Mouse (Mus musculus): ENCODE measurements around the gene Lrrc74a. TPM values are rescaled to one million over a fixed set of nuclear protein-coding genes. Genes with fewer than 3 reads are reported as not detected.
A peak's percentile ranks its signal among the peaks of the same experiment; 100 is the strongest.

Lrrc74a gene
- polyA plus RNA-seq, 1 experiment from 2014 or later, result not detected

DNA sequence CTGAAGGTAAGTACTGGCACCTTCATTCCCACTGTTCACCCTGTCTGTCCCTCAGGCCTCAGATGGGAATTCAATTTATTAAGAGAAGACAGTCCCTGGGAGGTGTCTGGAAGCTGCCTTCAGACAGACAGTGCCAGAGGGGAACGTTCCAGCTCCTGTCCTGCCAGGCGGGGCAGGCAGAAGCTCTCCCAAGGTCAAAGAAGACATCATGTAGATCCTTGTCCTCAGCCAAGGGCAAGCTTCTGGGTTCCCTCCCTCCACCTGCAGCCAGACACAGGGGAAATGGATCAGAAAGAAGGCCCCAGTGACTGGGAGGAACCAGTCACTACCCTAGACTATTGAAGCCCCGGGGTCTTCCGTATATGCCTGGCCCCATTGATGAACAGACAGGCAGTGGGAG, 74.7 kb downstream of the Lrrc74a start:
- no peak for ATAC-seq
- H3K4me3 ChIP-seq (ENCODE audit: low read depth, low read length), result no peak overlapping the region
- DNase-seq, result no peak

GRCm38 (mm10) chr12:86810040-86810439, 75.9 kb downstream of the Lrrc74a start:
- Histone ChIP-seq H3K27ac (ENCODE audit: low read depth) (no peak overlapping the region), H3K9me3 (ENCODE audit: low read length) (no peaks in the 10 kb centered on the region), H3K27me3 (ENCODE audit: insufficient read depth, low read length) (no peaks in the 10 kb centered on the region), H3K4me1 (ENCODE audit: insufficient read depth) (peaks cover 17% of the 10 kb centered on the region), H3K4me3 (ENCODE audit: low read depth, low read length) (no peak overlapping the region), H3K9ac (replicated peaks) (no peak overlapping the region), H3K36me3 (replicated peaks; ENCODE audit: insufficient read depth, low read length) (no peaks in the 10 kb centered on the region), H3K4me2 (ENCODE audit: low read depth, low read length) (no peak overlapping the region)
- TF ChIP-seq CTCF (IDR thresholded peaks at IDR 0.05; ENCODE audit: low read depth), result peak; percentile 20; the same call in 1 of the 2 replicates
- TF ChIP-seq EP300 (IDR thresholded peaks at IDR 0.05; ENCODE audit: low read depth), result no peak
- DNase-seq (no peak), ATAC-seq (no peak)
- 73% methylated on average over 1 of the region's 1 CpGs for WGBS (ENCODE audit: insufficient replicate concordance)

More for the DNA sequence above, 74.7 kb downstream of the Lrrc74a start:
- Histone ChIP-seq H3K9me3 (ENCODE audit: low read length) (no peaks in the 10 kb centered on the region), H3K27ac (ENCODE audit: low read depth) (no peak overlapping the region), H3K9ac (replicated peaks) (no peak overlapping the region), H3K4me2 (ENCODE audit: low read depth, low read length) (no peak overlapping the region), H3K4me1 (ENCODE audit: insufficient read depth) (peaks cover 16% of the 10 kb centered on the region), H3K27me3 (ENCODE audit: insufficient read depth, low read length) (no peaks in the 10 kb centered on the region), H3K36me3 (replicated peaks; ENCODE audit: insufficient read depth, low read length) (no peaks in the 10 kb centered on the region)
- 77% methylated on average over 4 of the region's 4 CpGs for WGBS (ENCODE audit: insufficient replicate concordance)
- TF ChIP-seq EP300 (IDR thresholded peaks at IDR 0.05; ENCODE audit: low read depth), result no peak
- TF ChIP-seq CTCF (IDR thresholded peaks at IDR 0.05; ENCODE audit: low read depth), result no peak

DNA sequence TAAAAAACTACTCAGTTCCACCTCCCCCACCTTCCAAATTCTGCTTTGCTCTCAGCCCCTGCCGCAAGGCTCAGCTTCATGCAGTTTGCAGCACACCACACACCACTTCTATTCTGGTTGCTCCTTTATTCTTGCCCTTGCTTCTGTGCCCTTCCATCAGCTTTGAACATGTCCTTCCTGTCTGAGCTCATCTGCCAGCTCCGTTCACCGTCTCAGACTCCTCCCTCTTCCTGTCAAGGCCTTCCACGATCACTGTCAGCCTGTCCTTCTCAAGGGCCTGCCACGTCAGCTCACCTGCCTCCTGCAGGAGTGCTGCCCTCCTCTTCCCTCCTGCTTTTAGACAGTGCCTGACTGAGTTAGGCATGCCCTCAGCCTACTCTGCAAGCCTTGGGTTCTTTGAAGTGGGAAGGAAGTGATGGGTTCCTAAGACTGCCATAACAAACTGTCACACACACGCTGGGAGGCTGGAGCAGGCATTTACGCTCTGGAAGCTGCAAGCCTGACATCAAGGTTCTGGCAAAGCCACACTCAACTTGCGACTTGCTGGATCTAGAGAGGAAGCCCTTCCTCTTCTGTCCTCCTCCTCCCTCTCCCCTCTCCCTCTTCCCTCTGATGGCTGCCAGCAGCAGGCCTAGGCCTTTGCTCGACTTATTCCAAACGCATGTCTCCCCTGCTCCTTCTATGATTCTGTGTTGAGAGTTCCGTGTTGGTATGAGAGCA, 76.7 kb downstream of the Lrrc74a start:
- peak; percentile 37; the same call in 1 of the 2 replicates for ATAC-seq
- peak overlapping the region; percentile 70 for H3K27ac ChIP-seq (ENCODE audit: low read depth)

GRCm38 (mm10) chr12:86812782-86813181, 78.6 kb downstream of the Lrrc74a start:
- Histone ChIP-seq H3K9ac (replicated peaks) (no peak overlapping the region), H3K27ac (ENCODE audit: low read depth) (no peak overlapping the region), H3K4me3 (ENCODE audit: low read depth, low read length) (no peak overlapping the region), H3K4me1 (ENCODE audit: insufficient read depth) (peaks cover 35% of the 10 kb centered on the region), H3K27me3 (ENCODE audit: insufficient read depth, low read length) (no peaks in the 10 kb centered on the region), H3K9me3 (ENCODE audit: low read length) (no peaks in the 10 kb centered on the region), H3K4me2 (ENCODE audit: low read depth, low read length) (no peak overlapping the region), H3K36me3 (replicated peaks; ENCODE audit: insufficient read depth, low read length) (no peaks in the 10 kb centered on the region)
- ATAC-seq (no peak), DNase-seq (no peak)
- 72% methylated on average over 3 of the region's 3 CpGs for WGBS (ENCODE audit: insufficient replicate concordance)
- no peak for TF ChIP-seq EP300 (IDR thresholded peaks at IDR 0.05; ENCODE audit: low read depth)
- TF ChIP-seq CTCF (IDR thresholded peaks at IDR 0.05; ENCODE audit: low read depth), result no peak

More for the DNA sequence above, 76.7 kb downstream of the Lrrc74a start:
- WGBS (ENCODE audit: insufficient replicate concordance), result 46% methylated on average over 11 of the region's 11 CpGs
- no peak for TF ChIP-seq EP300 (IDR thresholded peaks at IDR 0.05; ENCODE audit: low read depth)
- TF ChIP-seq CTCF (IDR thresholded peaks at IDR 0.05; ENCODE audit: low read depth), result no peak
- H3K27me3 ChIP-seq (ENCODE audit: insufficient read depth, low read length), result no peaks in the 10 kb centered on the region
- H3K4me2 ChIP-seq (ENCODE audit: low read depth, low read length), result no peak overlapping the region
- H3K9me3 ChIP-seq (ENCODE audit: low read length), result no peaks in the 10 kb centered on the region
- no peak overlapping the region for H3K4me3 ChIP-seq (ENCODE audit: low read depth, low read length)
- no peak overlapping the region for H3K9ac ChIP-seq (replicated peaks)
- DNase-seq, result peak; percentile 36
- peaks cover 23% of the 10 kb centered on the region for H3K4me1 ChIP-seq (ENCODE audit: insufficient read depth)
- H3K36me3 ChIP-seq (replicated peaks; ENCODE audit: insufficient read depth, low read length), result no peaks in the 10 kb centered on the region

Other genes starting within 250 kb of the Lrrc74a start
- 1.3 and 1.4 TPM in 2 replicates for gene Vash1, start 55.7 kb upstream of the Lrrc74a start, polyA plus RNA-seq (2015; fragmentation: Nextera tagmentation; extraction: Ambion mirVana)
- 0.80 and 0.99 TPM in 2 replicates for gene Angel1, start 7.9 kb upstream of the Lrrc74a start, polyA plus RNA-seq (2015; fragmentation: Nextera tagmentation; extraction: Ambion mirVana)
- 5.0 and 5.3 TPM in 2 replicates for gene Irf2bpl, start 150.4 kb downstream of the Lrrc74a start, polyA plus RNA-seq (2015; fragmentation: Nextera tagmentation; extraction: Ambion mirVana)
- 4.4 and 4.7 TPM in 2 replicates for gene Cipc, start 212.7 kb downstream of the Lrrc74a start, polyA plus RNA-seq (2015; fragmentation: Nextera tagmentation; extraction: Ambion mirVana)

Measured in liver, postnatal 0 days (tissue).